Mouse (Mus musculus) monocyte, adult 2 months (primary cell): ENCODE data around the gene Fabp3.

Experiments
- DNase-seq, 2 experiments: peaks; one replicate each; pipeline ENCODE4 v3.0.0; 2022; ENCODE audit warnings: low spot score in 2 of 2, low read depth in 1 of 2

The Fabp3 gene

GRCm38 (mm10) chr4:130323165-130323564 is 14.8 kb downstream of the Fabp3 start:
- DNase-seq, result no peak

GRCm38 (mm10) chr4:130323607-130324006 is 15.2 kb downstream of the Fabp3 start:
- DNase-seq, result no peak

GRCm38 (mm10) chr4:130325446-130325845 is 17.1 kb downstream of the Fabp3 start:
- DNase-seq, result no peak

GRCm38 (mm10) chr4:130327366-130327765 is 19.0 kb downstream of the Fabp3 start:
- DNase-seq, result no peak

GRCm38 (mm10) chr4:130335867-130336266 is 27.5 kb downstream of the Fabp3 start:
- no peak for DNase-seq

- peak in 1 of 2 experiments; percentile 9 for DNase-seq
Measured at GRCm38 (mm10) chr4:130341691-130342090, 33.3 kb downstream of the Fabp3 start.

- no peak for DNase-seq
Measured at GRCm38 (mm10) chr4:130349666-130350065, 41.3 kb downstream of the Fabp3 start.

- DNase-seq, result no peak
Measured at GRCm38 (mm10) chr4:130350690-130351422, 42.5 kb downstream of the Fabp3 start.

- no peak for DNase-seq
Measured at GRCm38 (mm10) chr4:130352588-130352987, 44.2 kb downstream of the Fabp3 start.

- DNase-seq, result no peak
Measured at GRCm38 (mm10) chr4:130357946-130358345, 49.6 kb downstream of the Fabp3 start.

GRCm38 (mm10) chr4:130359486-130360237 is 51.3 kb downstream of the Fabp3 start, which contains the start of the genes Zcchc17 and Snrnp40:
Gene Zcchc17 (minus strand): TSS chr4:130359943.
Gene Snrnp40 (plus strand): TSS chr4:130360132.
- DNase-seq, result peak; percentile 97

- DNase-seq, result no peak
Measured at GRCm38 (mm10) chr4:130360238-130360590, 51.8 kb downstream of the Fabp3 start.
